Mouse (Mus musculus) ES-Bruce4 (cell line): Measurements from ENCODE around the gene Pou2f2.

Experiments used
- CTCF ChIP-seq: IDR thresholded peaks from one replicate; pipeline ENCODE4 v1.8.1; 2011; ENCODE audit warnings: low read depth, low read length
- EP300 ChIP-seq: IDR thresholded peaks from 2 replicates; pipeline ENCODE4 v1.6.1; 2011; ENCODE audit warnings: low read depth, low read length; ENCODE audit not compliant: insufficient read depth
- POLR2A ChIP-seq: IDR thresholded peaks from one replicate; pipeline ENCODE4 v1.8.1; 2011; ENCODE audit warnings: low read length; ENCODE audit not compliant: insufficient read depth

DNA sequence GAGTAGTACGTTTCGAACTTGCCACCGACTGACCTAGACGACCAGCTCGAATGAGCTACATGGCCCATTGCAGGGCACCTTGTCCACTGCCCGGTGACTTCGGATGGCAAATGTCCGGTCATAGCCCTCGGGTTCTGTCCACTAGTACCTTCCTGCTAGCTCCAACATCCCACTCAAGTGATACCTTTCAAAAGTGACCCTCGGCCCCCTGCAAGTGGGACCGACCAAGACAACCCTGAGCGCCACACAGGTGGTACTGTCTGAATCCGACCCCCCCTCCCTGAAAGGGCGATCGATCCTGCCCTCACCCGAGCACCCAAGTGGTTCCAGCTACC is 39.9 kb upstream of the Pou2f2 start:
- TF ChIP-seq CTCF (no peak), EP300 (no peak), POLR2A (no peak)
